Mouse (Mus musculus) kidney, adult 2 months (tissue): Measurements from ENCODE around the gene Spag4. TPM values are rescaled to one million over a fixed set of nuclear protein-coding genes. Genes with fewer than 3 reads are reported as not detected.

Experiments
- DNase-seq: peaks from one replicate; pipeline ENCODE4 v3.0.0; 2021
- H3K27ac ChIP-seq: fragments of 200-500 bp; 2 replicates; pipeline ENCODE4 v1.5.1; 2012; ENCODE audit warnings: low read depth, low read length, control low read depth, inconsistent platforms; ENCODE audit not compliant: insufficient read depth
- H3K27me3 ChIP-seq: fragments of 200-500 bp; replicated peaks from 2 replicates; pipeline ENCODE4 v1.6.1; 2012; ENCODE audit warnings: mild to moderate bottlenecking, moderate library complexity, low read length, inconsistent platforms; ENCODE audit not compliant: control insufficient read depth, insufficient read depth
- H3K36me3 ChIP-seq: fragments of 200-500 bp; 2 replicates; pipeline ENCODE4 v1.6.1; 2012; ENCODE audit warnings: mild to moderate bottlenecking, moderate library complexity, low read length, inconsistent platforms; ENCODE audit not compliant: control insufficient read depth, insufficient read depth
- H3K4me1 ChIP-seq: fragments of 200-500 bp; 2 replicates; pipeline ENCODE4 v1.6.1; 2011; ENCODE audit warnings: low read length; ENCODE audit not compliant: control insufficient read depth, insufficient read depth
- H3K4me3 ChIP-seq: fragments of 200-500 bp; 2 replicates; pipeline ENCODE4 v1.5.1; 2011; ENCODE audit warnings: mild to moderate bottlenecking, low read depth, low read length, control low read depth; ENCODE audit not compliant: insufficient read depth
- CTCF ChIP-seq: fragments of 200-500 bp; conservative IDR thresholded peaks from 2 replicates; pipeline ENCODE4 v1.5.1; 2011; ENCODE audit warnings: low read depth, mild to moderate bottlenecking, control low read depth, low read length, moderate library complexity, mixed read lengths; ENCODE audit not compliant: insufficient read depth, insufficient read length
- POLR2A ChIP-seq: fragments of 200-500 bp; IDR thresholded peaks from one replicate; pipeline ENCODE4 v1.6.1; 2011; ENCODE audit warnings: low read depth, low read length, control low read depth
- WGBS: fragments of 180-500 bp; shearing (Covaris S2); methylation state at CpG from one replicate; pipeline ENCODE4 v1.1.7; 2018; 5-methylcytosine and 5-hydroxymethylcytosine counted together
- polyA plus RNA-seq: library from polyadenylated mRNA; depleted of rRNA; stranded (reverse); fragments of >200 nt; gene quantifications from 2 replicates; pipeline ENCODE4 v1.2.3, GENCODE M21; 2012

Gene Spag4
- polyA plus RNA-seq, 1 experiment: 3.3 TPM

DNA sequence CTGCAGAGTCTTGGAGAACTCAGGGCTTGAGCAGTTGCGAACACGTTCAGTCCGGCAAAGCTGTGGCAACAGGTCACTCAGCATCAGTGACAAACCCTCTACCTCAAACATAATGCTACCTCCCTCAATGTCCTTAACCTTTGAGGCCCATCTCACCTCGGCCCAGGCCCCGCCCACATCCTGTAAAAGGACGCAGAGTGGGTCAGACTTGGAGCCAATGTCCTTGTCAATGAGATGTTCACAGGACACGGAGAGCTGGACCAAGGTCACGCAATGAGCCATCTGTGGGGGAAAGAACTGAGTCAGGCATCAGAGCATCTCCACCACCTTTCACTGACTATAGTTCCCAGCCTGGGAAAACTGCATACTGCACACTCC, 14.2 kb downstream of the Spag4 start:
- Histone ChIP-seq H3K4me3 (no peak overlapping the region), H3K4me1 (peaks cover 6% of the 10 kb centered on the region; the same call in 1 of the 2 replicates), H3K27ac (no peak overlapping the region), H3K27me3 (no peaks in the 10 kb centered on the region), H3K36me3 (no peaks in the 10 kb centered on the region; the same call in none of the 2 replicates)
- 77% methylated on average over 8 of the region's 8 CpGs for WGBS
- no peak for DNase-seq
- TF ChIP-seq CTCF (no peak), POLR2A (no peak)

DNA sequence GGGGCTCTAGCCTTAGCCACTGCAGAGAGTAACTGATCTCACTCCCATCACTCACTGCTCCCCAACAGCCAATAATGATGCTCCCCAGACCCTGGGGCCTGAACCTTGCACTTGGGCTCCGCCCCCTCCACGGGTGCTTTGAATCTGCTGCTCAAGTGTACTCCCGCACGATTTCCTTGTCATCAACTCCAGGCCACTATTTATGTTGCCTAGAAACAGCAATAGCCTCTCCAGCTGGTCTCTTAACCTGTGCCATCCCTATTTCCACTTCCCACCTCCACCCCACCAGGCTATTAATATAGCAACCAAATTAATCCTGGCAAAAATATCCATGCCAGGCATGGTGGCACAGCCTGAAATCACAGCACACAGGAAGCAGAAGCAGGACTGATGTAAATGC, 14.7 kb downstream of the Spag4 start:
- H3K27me3 ChIP-seq: no peaks in the 10 kb centered on the region
- TF ChIP-seq CTCF: no peak
- no peak for TF ChIP-seq POLR2A
- peak; percentile 17 for DNase-seq
- no peaks in the 10 kb centered on the region; the same call in none of the 2 replicates for H3K36me3 ChIP-seq
- peaks cover 6% of the 10 kb centered on the region; the same call in 1 of the 2 replicates for H3K4me1 ChIP-seq
- H3K27ac ChIP-seq: no peak overlapping the region
- WGBS: 39% methylated on average over 4 of the region's 4 CpGs
- no peak overlapping the region for H3K4me3 ChIP-seq

- no peak for DNase-seq
- WGBS: 81% methylated on average over 7 of the region's 7 CpGs
- TF ChIP-seq POLR2A (no peak), CTCF (no peak)
- Histone ChIP-seq H3K4me3 (no peak overlapping the region), H3K36me3 (no peaks in the 10 kb centered on the region; the same call in none of the 2 replicates), H3K27me3 (no peaks in the 10 kb centered on the region), H3K27ac (no peak overlapping the region), H3K4me1 (peaks cover 6% of the 10 kb centered on the region; the same call in 1 of the 2 replicates)
These were observed 15.4 kb downstream of the Spag4 start for GRCm38 (mm10) chr2:156080391-156080790.

GRCm38 (mm10) chr2:156084541-156084940, 19.6 kb downstream of the Spag4 start:
- DNase-seq: no peak

GRCm38 (mm10) chr2:156087391-156088110, 22.6 kb downstream of the Spag4 start:
- DNase-seq: no peak
- Histone ChIP-seq H3K4me1 (peaks cover 2% of the 10 kb centered on the region; the same call in 1 of the 2 replicates), H3K4me3 (no peak overlapping the region), H3K27me3 (no peaks in the 10 kb centered on the region), H3K36me3 (no peaks in the 10 kb centered on the region), H3K27ac (no peak overlapping the region)
- TF ChIP-seq POLR2A (no peak), CTCF (no peak)
- 84% methylated on average over 7 of the region's 7 CpGs for WGBS

More at GRCm38 (mm10) chr2:156084541-156084940, 19.6 kb downstream of the Spag4 start:
- 90% methylated on average over 3 of the region's 3 CpGs for WGBS
- H3K27me3 ChIP-seq: no peaks in the 10 kb centered on the region
- H3K27ac ChIP-seq: no peak overlapping the region
- no peak overlapping the region for H3K4me3 ChIP-seq
- H3K4me1 ChIP-seq: peaks cover 2% of the 10 kb centered on the region; the same call in 1 of the 2 replicates
- TF ChIP-seq CTCF: no peak
- TF ChIP-seq POLR2A: no peak
- H3K36me3 ChIP-seq: no peaks in the 10 kb centered on the region

DNA sequence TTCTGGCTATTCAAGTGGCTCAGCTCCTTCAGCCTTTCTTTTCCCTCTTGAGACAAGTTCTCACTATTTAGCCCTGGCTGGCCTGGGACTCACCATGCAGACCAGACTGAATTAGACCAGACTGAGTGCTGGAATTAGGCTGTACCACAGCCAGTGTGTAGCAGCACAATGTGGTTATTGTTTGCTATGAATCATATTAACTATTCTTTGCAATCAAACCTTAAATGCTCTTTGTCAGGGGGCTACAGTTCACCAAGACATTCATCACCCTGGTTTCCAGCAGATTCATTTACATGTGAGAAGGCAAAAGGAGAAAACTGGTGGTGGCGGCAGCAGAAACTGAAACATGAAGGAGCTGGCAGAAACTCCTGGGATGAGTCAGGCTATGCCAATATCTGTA, 24.8 kb downstream of the Spag4 start:
- no peak for DNase-seq
- Histone ChIP-seq H3K27ac (no peak overlapping the region), H3K4me1 (peaks cover 2% of the 10 kb centered on the region; the same call in 1 of the 2 replicates), H3K36me3 (no peaks in the 10 kb centered on the region), H3K4me3 (no peak overlapping the region), H3K27me3 (no peaks in the 10 kb centered on the region)
- WGBS: 88% methylated on average over 1 of the region's 1 CpGs
- no peak for TF ChIP-seq POLR2A
- no peak for TF ChIP-seq CTCF

DNA sequence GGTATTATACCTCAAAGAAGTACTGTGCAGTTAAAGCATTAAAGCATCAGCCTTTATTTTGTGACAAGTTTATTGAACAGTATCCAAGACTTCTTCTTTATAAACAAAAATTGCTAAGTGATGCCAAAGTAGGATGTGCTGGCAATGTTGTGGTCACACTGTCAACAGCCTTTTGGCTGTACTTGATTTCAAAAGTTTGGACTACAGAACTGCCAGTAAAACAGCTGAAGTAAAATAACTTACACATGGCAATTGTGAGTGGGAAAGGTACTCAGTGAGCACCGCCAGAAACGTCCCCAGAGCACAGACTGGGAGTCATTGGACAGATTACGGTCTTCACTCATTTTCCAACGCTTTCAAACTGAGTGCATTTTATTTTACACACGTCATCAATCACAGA, 27.0 kb downstream of the Spag4 start:
- TF ChIP-seq CTCF (no peak), POLR2A (no peak)
- WGBS: 75% methylated on average over 5 of the region's 5 CpGs
- Histone ChIP-seq H3K36me3 (peaks cover 2% of the 10 kb centered on the region; the same call in 1 of the 2 replicates), H3K4me1 (peaks cover 2% of the 10 kb centered on the region; the same call in 1 of the 2 replicates), H3K4me3 (no peak overlapping the region), H3K27me3 (no peaks in the 10 kb centered on the region), H3K27ac (no peak overlapping the region)
- no peak for DNase-seq
